Mouse (Mus musculus): ENCODE data around the gene Piezo1. TPM values are rescaled to one million over a fixed set of nuclear protein-coding genes. Genes with fewer than 3 reads are reported as not detected.

The Piezo1 gene
- polyA plus RNA-seq, 1 experiment from 2014 or later, result 2.9 TPM

DNA sequence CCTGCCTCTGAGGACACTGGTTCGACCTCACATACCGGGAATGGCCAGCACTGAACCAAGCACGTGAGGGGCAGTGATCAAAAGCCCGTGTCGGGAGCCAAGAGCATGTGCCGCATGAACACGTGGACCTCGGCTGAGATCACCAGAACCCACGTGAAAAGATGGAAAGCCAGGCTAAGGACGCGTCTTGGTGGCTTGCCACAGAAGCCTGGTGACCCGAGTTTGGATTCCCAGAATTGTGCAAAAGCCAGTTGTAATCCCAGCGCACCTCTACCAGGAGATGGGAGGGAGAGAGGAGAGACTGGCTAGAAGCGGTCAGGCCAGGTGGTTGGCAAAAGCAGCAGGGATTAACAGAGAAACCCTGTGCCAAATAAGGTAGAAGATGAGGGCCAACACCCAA is 35.4 kb downstream of the Piezo1 start:
- WGBS, result 95% methylated on average over 14 of the region's 14 CpGs

DNA sequence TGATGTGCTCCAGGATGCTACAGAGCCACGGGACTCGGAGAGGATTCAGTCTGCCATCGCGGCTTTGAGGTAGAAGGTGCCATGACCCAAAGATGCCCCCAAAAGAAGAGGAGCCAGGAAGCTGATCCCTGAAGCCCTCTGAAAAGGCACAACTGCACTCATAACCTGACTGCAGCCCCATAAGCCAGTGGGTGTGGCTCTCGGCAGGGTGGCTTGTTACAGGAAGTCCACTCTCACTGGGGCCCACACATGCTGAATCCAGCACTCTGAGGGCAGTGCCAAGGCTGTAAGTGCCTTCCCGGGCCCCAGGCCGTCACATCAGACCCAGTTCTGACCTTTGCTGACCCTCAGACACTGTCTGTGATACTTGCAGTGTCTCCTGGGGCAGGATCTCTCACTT is 38.7 kb downstream of the Piezo1 start:
- Histone ChIP-seq H3K4me2 (replicated peaks) (no peak overlapping the region), H3K9ac (replicated peaks) (no peak overlapping the region), H3K27me3 (no peaks in the 10 kb centered on the region), H3K4me3 (replicated peaks) (no peak overlapping the region), H3K27ac (no peak overlapping the region), H3K4me1 (replicated peaks) (peaks cover 5% of the 10 kb centered on the region), H3K9me3 (no peaks in the 10 kb centered on the region), H3K36me3 (no peaks in the 10 kb centered on the region)
- ATAC-seq, result no peak
- 85% methylated on average over 7 of the region's 7 CpGs for WGBS

More for the DNA sequence above, 35.4 kb downstream of the Piezo1 start:
- Histone ChIP-seq H3K4me3 (replicated peaks) (no peak overlapping the region), H3K4me1 (replicated peaks) (peaks cover 15% of the 10 kb centered on the region), H3K9ac (replicated peaks) (no peak overlapping the region), H3K27me3 (no peaks in the 10 kb centered on the region), H3K4me2 (replicated peaks) (no peak overlapping the region), H3K36me3 (no peaks in the 10 kb centered on the region), H3K9me3 (no peaks in the 10 kb centered on the region), H3K27ac (no peak overlapping the region)
- no peak for ATAC-seq

DNA sequence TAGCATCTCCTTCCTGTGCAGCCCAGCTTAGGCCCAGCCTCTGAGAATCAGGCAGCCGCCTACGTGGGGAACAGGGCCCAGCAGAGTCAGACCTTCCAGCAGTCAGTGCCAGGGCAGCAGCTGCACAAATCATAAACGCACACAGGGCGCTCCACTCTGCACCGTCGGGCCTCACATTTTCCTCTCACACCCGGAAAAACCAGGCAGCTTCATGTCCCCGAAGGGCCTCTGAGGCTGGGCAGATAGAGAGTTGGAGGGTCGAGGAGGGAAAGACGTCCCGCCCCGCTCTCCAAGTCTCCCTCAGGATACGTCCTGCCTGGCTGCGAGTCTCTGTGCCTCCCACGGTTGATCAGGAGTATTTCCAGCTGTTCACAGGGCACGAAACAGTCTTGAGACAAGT is 39.6 kb downstream of the Piezo1 start:
- Histone ChIP-seq H3K9ac (replicated peaks) (no peak overlapping the region), H3K4me1 (replicated peaks) (no peaks in the 10 kb centered on the region)
- WGBS, result 83% methylated on average over 16 of the region's 16 CpGs

DNA sequence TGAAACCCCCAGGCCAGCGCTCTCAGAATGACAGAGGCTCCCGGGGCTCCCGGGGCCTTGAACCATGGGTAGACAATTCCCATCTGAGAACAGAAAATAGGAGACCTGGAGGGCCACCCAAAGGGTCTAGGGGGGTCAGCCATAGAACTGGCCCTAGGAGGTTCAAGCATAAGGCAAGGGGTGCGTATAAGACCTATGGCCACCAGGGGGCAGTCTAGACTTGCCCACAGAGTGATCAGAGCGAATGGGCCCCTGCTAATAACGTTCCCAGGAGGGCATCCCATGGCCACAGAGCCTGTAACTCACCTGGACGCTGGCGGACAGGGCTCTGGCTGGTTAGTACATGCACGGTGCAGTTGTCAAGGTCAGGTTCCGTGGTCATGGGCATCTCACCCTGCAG is 50.3 kb downstream of the Piezo1 start:
- no peaks in the 10 kb centered on the region for H3K9me3 ChIP-seq
- no peak overlapping the region for H3K9ac ChIP-seq (replicated peaks)
- H3K36me3 ChIP-seq, result no peaks in the 10 kb centered on the region
- WGBS, result 38% methylated on average over 10 of the region's 10 CpGs
- ATAC-seq, result peak; percentile 66; the same call in 1 of the 2 replicates
- no peaks in the 10 kb centered on the region for H3K4me1 ChIP-seq (replicated peaks)
- H3K4me2 ChIP-seq (replicated peaks), result no peak overlapping the region
- no peaks in the 10 kb centered on the region for H3K27me3 ChIP-seq
- H3K27ac ChIP-seq, result no peak overlapping the region
- H3K4me3 ChIP-seq (replicated peaks), result no peak overlapping the region

More for the DNA sequence above, 39.6 kb downstream of the Piezo1 start:
- H3K4me3 ChIP-seq (replicated peaks), result no peak overlapping the region
- no peaks in the 10 kb centered on the region for H3K27me3 ChIP-seq
- H3K9me3 ChIP-seq, result no peaks in the 10 kb centered on the region
- no peak overlapping the region for H3K27ac ChIP-seq
- no peak overlapping the region for H3K4me2 ChIP-seq (replicated peaks)
- no peak for ATAC-seq
- no peaks in the 10 kb centered on the region for H3K36me3 ChIP-seq

DNA sequence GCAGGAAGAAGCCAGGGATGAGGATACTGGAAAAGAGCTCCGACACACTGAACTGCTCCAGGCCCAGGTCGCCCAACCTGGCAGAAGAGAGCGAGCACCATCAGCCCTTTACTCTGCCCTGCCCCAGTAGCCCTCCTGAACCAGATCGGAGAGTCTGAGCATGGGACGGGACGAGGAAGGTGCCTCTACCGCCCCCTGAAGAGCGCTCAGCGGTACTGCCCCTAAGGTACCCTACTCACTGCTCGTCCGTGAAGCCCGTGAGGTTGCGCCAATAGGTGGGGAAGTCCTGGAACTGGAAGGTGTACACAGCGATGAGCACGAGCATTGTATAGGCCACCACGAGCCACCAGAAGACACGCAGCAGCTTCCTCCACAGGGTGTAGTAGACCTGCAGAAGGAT is 53.2 kb downstream of the Piezo1 start:
- WGBS, result 71% methylated on average over 17 of the region's 17 CpGs
- H3K27me3 ChIP-seq, result no peaks in the 10 kb centered on the region
- no peaks in the 10 kb centered on the region for H3K36me3 ChIP-seq
- H3K4me1 ChIP-seq (replicated peaks), result no peaks in the 10 kb centered on the region
- no peak for ATAC-seq
- H3K4me2 ChIP-seq (replicated peaks), result no peak overlapping the region
- no peak overlapping the region for H3K4me3 ChIP-seq (replicated peaks)
- H3K9ac ChIP-seq (replicated peaks), result no peak overlapping the region
- no peaks in the 10 kb centered on the region for H3K9me3 ChIP-seq
- H3K27ac ChIP-seq, result no peak overlapping the region

DNA sequence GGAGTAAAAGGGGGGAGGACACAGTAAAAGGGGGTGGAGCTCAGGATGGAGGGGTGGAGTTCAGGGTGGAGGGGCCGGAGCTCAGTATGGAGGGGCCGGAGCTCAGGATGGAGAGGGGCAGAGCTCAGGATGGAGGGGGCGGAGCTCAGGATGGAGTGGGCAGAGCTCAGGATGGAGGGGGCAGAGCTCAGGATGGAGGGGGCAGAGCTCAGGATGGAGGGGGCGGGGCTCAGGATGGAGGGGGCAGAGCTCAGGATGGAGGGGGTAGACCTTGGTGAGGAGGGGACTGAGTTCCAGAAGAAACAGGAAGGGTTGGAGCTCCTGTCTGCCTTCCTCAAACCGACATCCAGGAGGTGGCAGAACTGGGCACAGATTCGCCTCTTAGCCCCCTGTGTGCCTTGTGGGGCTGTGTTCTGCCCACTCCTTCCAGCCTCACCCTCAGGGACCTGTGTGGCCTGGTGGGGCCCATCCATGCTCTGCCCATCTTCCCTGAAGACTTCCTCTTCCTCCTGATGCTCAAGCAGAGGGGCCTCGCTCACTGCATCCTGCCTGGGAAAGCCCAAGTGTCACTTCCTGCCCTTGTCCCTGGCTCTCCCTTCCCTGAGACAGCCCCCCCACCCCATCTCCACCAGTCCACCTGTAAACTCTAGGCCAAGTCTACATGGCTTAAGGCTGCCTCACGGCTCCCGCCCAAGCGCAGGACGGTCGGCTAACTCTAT is 54.0 kb downstream of the Piezo1 start:
- Histone ChIP-seq H3K9me3 (no peaks in the 10 kb centered on the region), H3K4me3 (replicated peaks) (no peak overlapping the region), H3K36me3 (no peaks in the 10 kb centered on the region), H3K4me2 (replicated peaks) (no peak overlapping the region), H3K27me3 (no peaks in the 10 kb centered on the region), H3K27ac (no peak overlapping the region), H3K9ac (replicated peaks) (no peak overlapping the region), H3K4me1 (replicated peaks) (no peaks in the 10 kb centered on the region)
- ATAC-seq, result no peak
- WGBS, result 87% methylated on average over 12 of the region's 12 CpGs

DNA sequence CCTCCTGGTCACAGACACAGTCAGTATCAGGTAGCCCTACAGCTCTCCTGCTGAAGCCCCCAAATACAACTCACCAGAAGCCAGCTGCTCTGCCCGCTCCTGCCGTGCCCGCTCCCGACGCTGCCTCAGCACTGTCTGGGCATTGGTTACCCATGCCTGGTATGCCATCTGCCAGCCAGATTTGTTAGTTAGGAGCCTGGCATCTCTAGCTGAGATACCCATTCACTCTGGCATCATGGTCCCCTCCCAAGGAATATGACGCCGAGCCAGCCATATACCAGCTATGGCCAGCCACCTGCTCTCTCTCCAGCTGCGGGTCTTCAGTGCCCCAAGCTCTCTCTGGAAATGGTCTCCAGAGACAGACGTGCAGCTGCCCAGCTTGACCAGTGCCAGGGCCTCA is 62.7 kb downstream of the Piezo1 start:
- no peaks in the 10 kb centered on the region for H3K9me3 ChIP-seq
- WGBS, result 92% methylated on average over 9 of the region's 9 CpGs

DNA sequence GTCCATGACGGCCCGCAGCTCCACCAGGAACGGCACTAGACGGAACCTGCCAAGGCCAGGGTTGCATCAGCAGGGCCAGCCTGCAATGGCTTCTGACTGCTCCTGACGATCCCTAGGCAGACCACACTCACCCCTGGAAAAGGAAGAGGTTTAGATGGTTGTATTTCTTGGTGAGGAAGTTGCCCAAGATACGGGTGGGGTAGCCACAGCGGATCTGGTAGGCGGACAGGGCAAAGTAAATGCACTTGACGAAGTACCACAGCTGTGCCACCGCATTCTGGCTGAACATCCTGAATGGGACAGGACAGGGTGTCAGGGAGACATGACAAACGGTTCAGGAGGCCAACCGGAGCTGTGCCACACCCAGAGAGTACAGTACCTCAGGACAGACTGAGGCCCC is 66.3 kb downstream of the Piezo1 start:
- Histone ChIP-seq H3K4me2 (replicated peaks) (no peak overlapping the region), H3K9me3 (no peaks in the 10 kb centered on the region), H3K36me3 (peaks cover 50% of the 10 kb centered on the region), H3K4me1 (replicated peaks) (no peaks in the 10 kb centered on the region), H3K4me3 (replicated peaks) (no peak overlapping the region), H3K9ac (replicated peaks) (no peak overlapping the region), H3K27me3 (no peaks in the 10 kb centered on the region), H3K27ac (no peak overlapping the region)
- WGBS, result 90% methylated on average over 12 of the region's 12 CpGs
- no peak for ATAC-seq

More for the DNA sequence above, 62.7 kb downstream of the Piezo1 start:
- Histone ChIP-seq H3K4me3 (replicated peaks) (no peak overlapping the region), H3K9ac (replicated peaks) (no peak overlapping the region), H3K4me1 (replicated peaks) (no peaks in the 10 kb centered on the region), H3K27ac (no peak overlapping the region), H3K27me3 (no peaks in the 10 kb centered on the region), H3K4me2 (replicated peaks) (no peak overlapping the region), H3K36me3 (peaks cover 16% of the 10 kb centered on the region)
- ATAC-seq, result no peak

DNA sequence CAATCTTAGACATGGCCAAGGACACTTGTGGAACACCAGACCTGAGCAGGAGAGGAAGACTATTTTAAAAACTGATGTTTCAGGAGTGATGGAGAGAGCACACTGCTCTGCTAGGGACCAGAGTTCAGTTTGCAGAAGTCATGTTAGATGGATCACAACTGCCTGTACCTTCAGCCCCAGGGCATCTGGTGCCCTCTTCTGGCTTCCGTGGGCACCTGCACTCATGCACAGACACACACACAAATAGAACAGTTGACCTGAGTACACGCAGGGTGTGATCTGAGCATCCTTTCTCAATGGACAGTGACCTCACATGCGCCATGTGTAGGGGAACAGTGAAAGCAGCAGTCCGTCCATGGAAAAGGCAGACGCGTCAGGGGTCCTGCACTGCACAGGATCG is 67.3 kb downstream of the Piezo1 start:
- H3K4me1 ChIP-seq (replicated peaks), result no peaks in the 10 kb centered on the region
- H3K27me3 ChIP-seq, result no peaks in the 10 kb centered on the region
- no peaks in the 10 kb centered on the region for H3K9me3 ChIP-seq
- H3K4me2 ChIP-seq (replicated peaks), result no peak overlapping the region
- peaks cover 60% of the 10 kb centered on the region for H3K36me3 ChIP-seq
- no peak overlapping the region for H3K9ac ChIP-seq (replicated peaks)
- WGBS, result 96% methylated on average over 7 of the region's 7 CpGs
- no peak overlapping the region for H3K4me3 ChIP-seq (replicated peaks)
- no peak for ATAC-seq
- no peak overlapping the region for H3K27ac ChIP-seq

DNA sequence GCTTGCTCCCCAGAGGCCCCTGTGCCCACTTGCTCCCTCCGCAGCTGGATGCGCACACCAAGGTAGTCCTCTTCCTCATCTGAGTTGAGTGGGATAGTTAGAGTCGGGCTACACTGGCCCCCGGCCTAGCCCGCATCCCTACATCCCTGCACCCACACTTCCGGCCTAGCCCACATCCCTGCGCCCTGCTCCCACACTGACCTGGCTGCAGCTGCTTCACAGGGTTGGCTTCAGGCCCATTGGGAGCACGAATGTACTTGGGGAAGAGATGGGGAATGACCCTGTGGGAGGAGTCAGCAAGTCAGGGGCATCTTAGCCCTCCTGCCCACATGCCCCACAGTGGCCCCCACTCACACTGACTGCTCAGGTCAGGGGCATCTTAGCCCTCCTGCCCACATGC is 68.7 kb downstream of the Piezo1 start:
- Histone ChIP-seq H3K4me1 (replicated peaks) (0 out of 2 replicates have a peak, but pooled peaks cover under 1% of the 10 kb centered on the region), H3K4me2 (replicated peaks) (no peak overlapping the region), H3K9me3 (no peaks in the 10 kb centered on the region), H3K9ac (replicated peaks) (no peak overlapping the region), H3K27ac (no peak overlapping the region), H3K4me3 (replicated peaks) (no peak overlapping the region), H3K36me3 (peaks cover 73% of the 10 kb centered on the region), H3K27me3 (no peaks in the 10 kb centered on the region)
- WGBS, result 94% methylated on average over 8 of the region's 8 CpGs
- ATAC-seq, result no peak

DNA sequence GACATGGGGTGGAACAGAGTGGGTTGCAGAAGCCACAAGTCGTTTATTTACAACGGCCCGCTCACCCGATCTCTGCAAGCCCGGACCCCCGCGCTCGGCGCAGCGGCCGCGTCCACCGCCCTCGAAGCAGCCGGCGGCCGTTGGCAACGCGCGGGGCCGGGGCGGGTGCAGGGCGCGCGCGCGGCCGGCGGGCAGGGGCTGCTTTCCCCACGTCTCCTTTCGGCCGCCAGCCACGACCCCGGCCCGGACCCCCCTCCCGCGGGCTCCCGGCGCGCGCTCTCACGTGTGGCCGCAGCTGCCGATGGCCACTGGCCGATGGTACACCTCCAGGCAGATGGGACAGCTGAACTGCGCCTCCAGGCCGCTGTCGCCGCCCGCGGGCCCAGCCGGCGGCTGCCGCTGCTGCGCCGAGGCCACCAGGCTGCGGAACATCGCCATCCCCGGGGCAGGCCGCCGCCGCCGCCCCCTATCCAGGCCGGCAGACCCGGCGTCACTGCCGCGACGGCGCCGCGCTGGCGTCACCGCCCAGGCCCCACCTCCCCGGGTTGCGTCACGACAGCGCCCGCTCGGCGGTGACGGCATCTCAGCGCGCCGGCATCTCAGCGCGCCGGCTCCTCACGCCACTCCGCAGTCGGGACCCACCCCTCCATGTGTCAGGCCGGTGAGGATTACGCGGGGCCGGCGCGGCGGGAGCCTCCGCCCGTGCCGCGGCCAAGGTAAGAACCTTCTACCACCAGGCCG is 75.4 kb downstream of the Piezo1 start, which contains the start of the genes Rnf166 and Ctu2:
Rnf166 (minus strand) TSS at position 485 of the 741 bp plus-strand sequence.
Ctu2 (plus strand) TSS at position 564 of the 741 bp plus-strand sequence.
- peaks cover 55% of the 10 kb centered on the region for H3K36me3 ChIP-seq
- WGBS, result under 1% methylated on average over 93 of the region's 103 CpGs
- peak within 1 kb of the TSS; percentile 86 for H3K27ac ChIP-seq
- H3K4me2 ChIP-seq (replicated peaks), result peak within 1 kb of the TSS; percentile 96
- H3K4me1 ChIP-seq (replicated peaks), result peaks cover 29% of the 10 kb centered on the region
- peak; percentile 96 for ATAC-seq
- no peaks in the 10 kb centered on the region for H3K9me3 ChIP-seq
- no peaks in the 10 kb centered on the region for H3K27me3 ChIP-seq
- H3K4me3 ChIP-seq (replicated peaks), result peak within 1 kb of the TSS; percentile 97
- H3K9ac ChIP-seq (replicated peaks), result peak within 1 kb of the TSS; percentile 96

DNA sequence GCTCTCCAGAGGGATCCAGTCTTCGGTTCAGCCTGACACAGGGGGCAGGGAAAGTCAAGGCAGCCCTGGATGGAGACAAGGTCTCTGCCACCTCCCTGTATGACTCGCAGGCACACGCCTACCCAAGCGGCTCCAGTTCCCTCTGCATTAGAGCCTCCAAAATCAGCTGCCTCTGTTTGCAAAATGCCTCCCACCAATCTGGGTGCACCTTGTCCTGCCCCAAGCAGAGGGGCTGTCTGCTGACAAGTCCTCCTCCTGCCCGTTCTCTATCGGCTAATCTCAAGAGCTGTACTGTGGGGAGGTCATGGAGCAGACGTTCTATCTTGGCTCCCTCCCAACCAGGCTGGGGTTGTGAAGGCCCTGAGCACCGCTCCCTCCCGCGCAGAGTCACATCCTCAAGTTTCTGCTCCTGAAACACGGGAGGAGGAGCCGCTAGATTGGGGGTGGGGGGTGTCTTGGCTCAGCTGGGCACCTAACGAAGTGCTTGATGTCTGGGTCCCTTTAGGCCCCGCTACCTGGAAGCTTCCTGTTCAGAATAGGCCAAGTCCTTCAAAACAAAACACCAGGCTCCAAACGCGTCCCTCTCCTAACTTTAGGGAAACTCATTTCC is 76.1 kb downstream of the Piezo1 start:
- 13% methylated on average over 16 of the region's 16 CpGs for WGBS
- Histone ChIP-seq H3K36me3 (peaks cover 56% of the 10 kb centered on the region), H3K4me2 (replicated peaks) (peak overlapping the region; percentile 96), H3K9ac (replicated peaks) (peak overlapping the region; percentile 96), H3K4me1 (replicated peaks) (peaks cover 29% of the 10 kb centered on the region), H3K27ac (no peak overlapping the region), H3K9me3 (no peaks in the 10 kb centered on the region), H3K4me3 (replicated peaks) (peak overlapping the region; percentile 97), H3K27me3 (no peaks in the 10 kb centered on the region)
- ATAC-seq, result peak; percentile 20; the same call in 1 of the 2 replicates

Data from midbrain, embryonic 13.5 days (tissue).